Mouse (Mus musculus): ENCODE results near the gene Fndc5.

- TF ChIP-seq CTCF (IDR thresholded peaks at IDR 0.05; ENCODE audit: control insufficient read depth, insufficient read depth, insufficient replicate concordance, low read depth, low read length) (no peak), POLR2A (IDR thresholded peaks at IDR 0.05; ENCODE audit: control insufficient read depth, low read depth, low read length) (no peak)
Observed at GRCm38 (mm10) chr4:129142439-129143045, 5.7 kb downstream of the Fndc5 start.
